Mouse (Mus musculus): ENCODE results near the gene Tbrg4.

GRCm38 (mm10) chr11:6599011-6599681, 26.7 kb downstream of the Tbrg4 start:
- TF ChIP-seq EP300 (IDR thresholded peaks at IDR 0.05; ENCODE audit: low read depth): no peak
- no peak for TF ChIP-seq CTCF (IDR thresholded peaks at IDR 0.05; ENCODE audit: low read depth)

All from liver, postnatal 0 days (tissue).